Mouse (Mus musculus) E14TG2a.4 (cell line): Measurements from ENCODE around the gene Capns1.

Source experiments
- CTCF ChIP-seq: conservative IDR thresholded peaks from 2 replicates; pipeline ENCODE4 v1.5.1; 2014; ENCODE audit warnings: low read length
- POU5F1 ChIP-seq: IDR thresholded peaks from 2 replicates; pipeline ENCODE4 v1.6.1; 2014; ENCODE audit warnings: low read length, borderline replicate concordance

GRCm38 (mm10) chr7:30196171-30196570, 2.4 kb downstream of the Capns1 start:
- TF ChIP-seq CTCF (no peak), POU5F1 (no peak)
